Comparison of ENCODE assay signal across 19 mouse cellular contexts in genomic region chr9:99009069-99009897, GRCm38 (mm10). TPM values are rescaled to one million over a fixed set of nuclear protein-coding genes. Genes with fewer than 3 reads are reported as not detected.
A peak's percentile ranks its signal among the peaks of the same experiment; 100 is the strongest.
DNase-seq lines count a peak whose midpoint lies in the region; ATAC-seq lines count a peak whose summit lies in the region.
"Had no signal": no experiment of that assay in that cellular context is flagged by ENCODE, and none has a peak within 500 bp of the region (broad histone marks: within the 10 kb centered on the region; RNA-seq: fewer than 3 reads in every experiment).

No protein-coding gene starts in this region.

- H3K4me3 ChIP-seq in heart, embryonic 12.5 days = no peak overlapping the region
- H3K4me3 ChIP-seq in embryonic facial prominence, embryonic 10.5 days = no peak overlapping the region
- H3K4me3 ChIP-seq: embryonic facial prominence, embryonic 13.5 days; forebrain, embryonic 10.5 days; intestine, embryonic 15.5 days; midbrain, embryonic 15.5 days; neural tube, embryonic 13.5 days had no signal

- 75% methylated on average over 12 of the region's 12 CpGs for WGBS in heart, embryonic 12.5 days
- WGBS in embryonic facial prominence, embryonic 10.5 days = 85% methylated on average over 12 of the region's 12 CpGs

- intact Hi-C loops in heart, postnatal 10 days (cut with DNase I) = no loop called here

- H3K36me3 ChIP-seq in heart, embryonic 12.5 days = peaks cover 4% of the 10 kb centered on the region
- peaks cover 19% of the 10 kb centered on the region for H3K36me3 ChIP-seq in embryonic facial prominence, embryonic 10.5 days (replicated peaks)
- H3K36me3 ChIP-seq: intestine, embryonic 15.5 days had no signal

- no peaks in the 10 kb centered on the region for H3K27me3 ChIP-seq in heart, embryonic 12.5 days (replicated peaks)
- H3K27me3 ChIP-seq in embryonic facial prominence, embryonic 10.5 days (replicated peaks; ENCODE audit: low read depth, poor library complexity, severe bottlenecking) = no peaks in the 10 kb centered on the region
- H3K27me3 ChIP-seq: embryonic facial prominence, embryonic 13.5 days; intestine, embryonic 15.5 days; midbrain, embryonic 15.5 days; neural tube, embryonic 13.5 days had no signal

- no peak overlapping the region for H3K9ac ChIP-seq in heart, embryonic 12.5 days
- H3K9ac ChIP-seq: embryonic facial prominence, embryonic 13.5 days; intestine, embryonic 15.5 days; midbrain, embryonic 15.5 days; neural tube, embryonic 13.5 days had no signal

- no peaks in the 10 kb centered on the region for H3K9me3 ChIP-seq in heart, embryonic 12.5 days (replicated peaks)
- no peaks in the 10 kb centered on the region for H3K9me3 ChIP-seq in embryonic facial prominence, embryonic 10.5 days
- H3K9me3 ChIP-seq: embryonic facial prominence, embryonic 13.5 days; forebrain, embryonic 10.5 days; intestine, embryonic 15.5 days; midbrain, embryonic 15.5 days; neural tube, embryonic 13.5 days had no signal

- H3K4me2 ChIP-seq in heart, embryonic 12.5 days = no peak overlapping the region
- H3K4me2 ChIP-seq: intestine, embryonic 15.5 days; liver, embryonic 11.5 days; midbrain, embryonic 15.5 days; neural tube, embryonic 13.5 days had no signal

- no peaks in the 10 kb centered on the region for H3K4me1 ChIP-seq in heart, embryonic 12.5 days (replicated peaks)
- peaks cover 6% of the 10 kb centered on the region for H3K4me1 ChIP-seq in embryonic facial prominence, embryonic 10.5 days
- H3K4me1 ChIP-seq: forebrain, embryonic 10.5 days; intestine, embryonic 15.5 days; midbrain, embryonic 15.5 days had no signal

- ATAC-seq in heart, embryonic 12.5 days (ENCODE audit: insufficient number of reproducible peaks, low FRiP score) = no peak
- ATAC-seq in CD4-positive, CD25-positive, alpha-beta regulatory T cell, adult 4 months = peak; percentile 78
- peak; percentile 50 for ATAC-seq in common myeloid progenitor, adult 5-6 weeks (replicated peaks; ENCODE audit: low read depth, poor library complexity, severe bottlenecking)
- ATAC-seq: intestine, embryonic 15.5 days; lung, postnatal 0 days; midbrain, embryonic 15.5 days had no signal

- peak; percentile 9 to 31 for DNase-seq in heart, postnatal 10 days
- DNase-seq in naive thymus-derived CD4-positive, alpha-beta T cell, adult 2 months (ENCODE audit: low read depth) = peak; percentile 63
- DNase-seq in embryonic facial prominence, embryonic 10.5 days (ENCODE audit: low spot score) = no peak
- no peak for DNase-seq in spleen, adult 12 weeks (ENCODE audit: low spot score)
- DNase-seq: adrenal gland, postnatal 14 days; cerebellum, postnatal 25 days; kidney, postnatal 10 days; thymus, adult 18-20 months had no signal

- H3K27ac ChIP-seq in heart, embryonic 12.5 days (ENCODE audit: poor library complexity, severe bottlenecking) = no peak overlapping the region
- H3K27ac ChIP-seq in embryonic facial prominence, embryonic 10.5 days (replicated peaks) = no peak overlapping the region
- H3K27ac ChIP-seq: embryonic facial prominence, embryonic 13.5 days; forebrain, embryonic 10.5 days; intestine, embryonic 15.5 days; midbrain, embryonic 15.5 days; neural tube, embryonic 13.5 days had no signal

RNA-seq across cellular contexts. Expression of gene Faim, which starts 23.1 kb away (rescaled TPM):
- 1 to 10 TPM; 8.7 to 8.9 TPM for total RNA-seq in heart, postnatal 10 days (2021)
- polyA plus RNA-seq in heart, embryonic 12.5 days (2016; fragmentation: Nextera tagmentation; extraction: Ambion mirVana) = 34.6 and 35.7 TPM in 2 replicates
- 10 to 100 TPM; 48.3 to 57.8 TPM for polyA plus RNA-seq in CD4-positive, CD25-positive, alpha-beta regulatory T cell, adult 4 months (2017; shearing (Covaris generic))
- total RNA-seq in common myeloid progenitor, adult 5-6 weeks (2017) = 108 and 160 TPM in 2 replicates
- 58.1 and 61.8 TPM in 2 replicates for polyA plus RNA-seq in embryonic facial prominence, embryonic 10.5 days (2016; fragmentation: Nextera tagmentation; extraction: Ambion mirVana)

RNA-seq across cellular contexts. Expression of gene Gm1123, which starts 26.2 kb away (rescaled TPM):
- total RNA-seq in heart, postnatal 10 days (2021) = not detected
- 0.14 TPM in 1 of 2 replicates, not detected in the other for polyA plus RNA-seq in heart, embryonic 12.5 days (2016; fragmentation: Nextera tagmentation; extraction: Ambion mirVana)
- under 1 TPM; 0.81 to 0.97 TPM for polyA plus RNA-seq in CD4-positive, CD25-positive, alpha-beta regulatory T cell, adult 4 months (2017; shearing (Covaris generic))
- not detected in 2 replicates for total RNA-seq in common myeloid progenitor, adult 5-6 weeks (2017)
- not detected in 2 replicates for polyA plus RNA-seq in embryonic facial prominence, embryonic 10.5 days (2016; fragmentation: Nextera tagmentation; extraction: Ambion mirVana)
- total RNA-seq: adrenal gland, postnatal 14 days; left cerebral cortex, postnatal 25 days had no signal
- polyA plus RNA-seq: embryonic facial prominence, embryonic 13.5 days; forebrain, embryonic 10.5 days; liver, embryonic 11.5 days; lung, postnatal 0 days had no signal

RNA-seq across cellular contexts. Expression of gene Foxl2, which starts 54.2 kb away (rescaled TPM):
- total RNA-seq in heart, postnatal 10 days (2021) = not detected
- not detected in 2 replicates for polyA plus RNA-seq in heart, embryonic 12.5 days (2016; fragmentation: Nextera tagmentation; extraction: Ambion mirVana)
- not detected for polyA plus RNA-seq in CD4-positive, CD25-positive, alpha-beta regulatory T cell, adult 4 months (2017; shearing (Covaris generic))
- not detected in 2 replicates for total RNA-seq in common myeloid progenitor, adult 5-6 weeks (2017)
- polyA plus RNA-seq in embryonic facial prominence, embryonic 10.5 days (2016; fragmentation: Nextera tagmentation; extraction: Ambion mirVana) = 1.9 and 2.4 TPM in 2 replicates
- total RNA-seq: adrenal gland, postnatal 14 days had no signal
- polyA plus RNA-seq: intestine, embryonic 15.5 days; liver, embryonic 11.5 days; lung, postnatal 0 days had no signal

Comparison
In these comparisons a context has a peak if more than half of its experiments do, and no peak if none do; other contexts are left out.
1. DNase-seq: peak in heart, postnatal 10 days (2 of 2) and naive thymus-derived CD4-positive, alpha-beta T cell, adult 2 months (single experiment); none in embryonic facial prominence, embryonic 10.5 days (single experiment) and spleen, adult 12 weeks (single experiment).